Mouse (Mus musculus) ovary, postnatal 36 days (tissue): ENCODE results near the gene Kif17.

ENCODE experiments used
- DNase-seq: peaks from one replicate; pipeline ENCODE4 v3.0.0; 2022; ENCODE audit warnings: low spot score, mixed read lengths

Kif17 gene

GRCm38 (mm10) chr4:138250088-138250960 is at the start of gene Kif17, which contains the start of gene Sh2d5:
Kif17 (plus strand) TSS chr4:138250435.
Sh2d5 (plus strand) TSS chr4:138250403.
- DNase-seq, result peak; percentile 74

GRCm38 (mm10) chr4:138200769-138201168 is 49.5 kb upstream of the Kif17 start:
- no peak for DNase-seq

GRCm38 (mm10) chr4:138201696-138202095 is 48.5 kb upstream of the Kif17 start:
- no peak for DNase-seq

- DNase-seq, result no peak
Measured at GRCm38 (mm10) chr4:138210116-138210515, 40.1 kb upstream of the Kif17 start.

GRCm38 (mm10) chr4:138213861-138214260 is 36.4 kb upstream of the Kif17 start:
- no peak for DNase-seq

GRCm38 (mm10) chr4:138215671-138216199 is 34.5 kb upstream of the Kif17 start:
- DNase-seq, result no peak

GRCm38 (mm10) chr4:138216200-138216890 is 33.9 kb upstream of the Kif17 start, which contains the start of gene Hp1bp3:
Hp1bp3 (plus strand) TSS chr4:138216296.
- DNase-seq, result peak; percentile 86

GRCm38 (mm10) chr4:138216891-138217392 is 33.3 kb upstream of the Kif17 start:
- DNase-seq, result peak; percentile 99

GRCm38 (mm10) chr4:138217441-138217840 is 32.8 kb upstream of the Kif17 start:
- no peak for DNase-seq

- DNase-seq, result no peak
Measured at GRCm38 (mm10) chr4:138217951-138218685, 32.1 kb upstream of the Kif17 start.

- no peak for DNase-seq
Measured at GRCm38 (mm10) chr4:138219331-138219730, 30.9 kb upstream of the Kif17 start.

GRCm38 (mm10) chr4:138220761-138221160 is 29.5 kb upstream of the Kif17 start:
- DNase-seq, result no peak

GRCm38 (mm10) chr4:138221406-138221805 is 28.8 kb upstream of the Kif17 start:
- DNase-seq, result no peak

GRCm38 (mm10) chr4:138222396-138222795 is 27.8 kb upstream of the Kif17 start:
- no peak for DNase-seq

- DNase-seq, result no peak
Measured at GRCm38 (mm10) chr4:138223623-138224022, 26.6 kb upstream of the Kif17 start.

GRCm38 (mm10) chr4:138246756-138247665 is 3.2 kb upstream of the Kif17 start:
- no peak for DNase-seq

- DNase-seq, result peak; percentile 42
Measured at GRCm38 (mm10) chr4:138251819-138252218, 1.6 kb downstream of the Kif17 start.

- no peak for DNase-seq
Measured at GRCm38 (mm10) chr4:138252231-138252630, 2.0 kb downstream of the Kif17 start.

GRCm38 (mm10) chr4:138257116-138257687 is 7.0 kb downstream of the Kif17 start:
- no peak for DNase-seq

- DNase-seq, result no peak
Measured at GRCm38 (mm10) chr4:138258663-138259062, 8.4 kb downstream of the Kif17 start.
